Mouse (Mus musculus) heart, embryonic 15.5 days (tissue): ENCODE measurements around the gene Arrb1. TPM values are rescaled to one million over a fixed set of nuclear protein-coding genes. Genes with fewer than 3 reads are reported as not detected.

ENCODE experiments used
- ATAC-seq: fragments of 200-750 bp; cut with Nextera tagmentation; replicated peaks from 2 replicates; pipeline ENCODE4 v1.8.0; 2017; ENCODE audit warnings: low read depth, moderate TSS enrichment; ENCODE audit not compliant: insufficient number of reproducible peaks, insufficient read depth, low FRiP score
- H3K27ac ChIP-seq: fragments of 300-500 bp; sonication (generic); 2 replicates; pipeline ENCODE4 v1.5.1; 2015; ENCODE audit warnings: mild to moderate bottlenecking, inconsistent platforms
- H3K27me3 ChIP-seq: fragments of 300-500 bp; sonication (generic); 2 replicates; pipeline ENCODE4 v1.6.1; 2015; ENCODE audit warnings: inconsistent platforms
- H3K36me3 ChIP-seq: fragments of 300-500 bp; sonication (generic); 2 replicates; pipeline ENCODE4 v1.6.1; 2015; ENCODE audit warnings: mild to moderate bottlenecking, inconsistent platforms
- H3K4me1 ChIP-seq: fragments of 300-500 bp; sonication (generic); replicated peaks from 2 replicates; pipeline ENCODE4 v1.6.1; 2015; ENCODE audit warnings: inconsistent platforms
- H3K4me2 ChIP-seq: fragments of 300-500 bp; sonication (generic); 2 replicates; pipeline ENCODE4 v1.6.1; 2015; ENCODE audit warnings: inconsistent platforms, mild to moderate bottlenecking, moderate library complexity
- H3K4me3 ChIP-seq: fragments of 300-500 bp; sonication (generic); 2 replicates; pipeline ENCODE4 v1.5.1; 2015; ENCODE audit warnings: mild to moderate bottlenecking, inconsistent platforms
- H3K9ac ChIP-seq: fragments of 300-500 bp; sonication (generic); 2 replicates; pipeline ENCODE4 v1.6.1; 2015; ENCODE audit warnings: mild to moderate bottlenecking, inconsistent platforms
- H3K9me3 ChIP-seq: fragments of 300-500 bp; sonication (generic); replicated peaks from 2 replicates; pipeline ENCODE4 v1.6.1; 2016; ENCODE audit warnings: inconsistent platforms
- WGBS: fragments of 180-500 bp; shearing (Covaris S2); methylation state at CpG from one replicate; pipeline ENCODE4 v1.1.7; 2015; ENCODE audit warnings: mixed read lengths; 5-methylcytosine and 5-hydroxymethylcytosine counted together
- microRNA counts: library from miRNA; unstranded; fragments of <30 nt; microRNA quantifications from one replicate; lab custom pipeline; 2016
- microRNA-seq: library from miRNA; unstranded; fragments of <30 nt; microRNA quantifications from one replicate; pipeline ENCODE4, GENCODE M21; 2016
- polyA plus RNA-seq: library from polyadenylated mRNA; unstranded; fragments of >200 nt; fragmentation: Nextera tagmentation; extraction: Ambion mirVana; gene quantifications from 2 replicates; pipeline ENCODE4 v1.2.1, GENCODE M21; 2015

The Arrb1 gene
- polyA plus RNA-seq, 1 experiment from 2014 or later: 4.7 TPM

- no peak for ATAC-seq
- Histone ChIP-seq H3K27me3 (peaks cover 55% of the 10 kb centered on the region), H3K4me2 (no peak overlapping the region), H3K9me3 (no peaks in the 10 kb centered on the region), H3K27ac (no peak overlapping the region), H3K36me3 (no peaks in the 10 kb centered on the region), H3K4me3 (no peak overlapping the region), H3K4me1 (no peaks in the 10 kb centered on the region), H3K9ac (no peak overlapping the region)
- WGBS: 64% methylated on average over 8 of the region's 8 CpGs
Observed at GRCm38 (mm10) chr7:99633966-99634665, 98.8 kb downstream of the Arrb1 start.

DNA sequence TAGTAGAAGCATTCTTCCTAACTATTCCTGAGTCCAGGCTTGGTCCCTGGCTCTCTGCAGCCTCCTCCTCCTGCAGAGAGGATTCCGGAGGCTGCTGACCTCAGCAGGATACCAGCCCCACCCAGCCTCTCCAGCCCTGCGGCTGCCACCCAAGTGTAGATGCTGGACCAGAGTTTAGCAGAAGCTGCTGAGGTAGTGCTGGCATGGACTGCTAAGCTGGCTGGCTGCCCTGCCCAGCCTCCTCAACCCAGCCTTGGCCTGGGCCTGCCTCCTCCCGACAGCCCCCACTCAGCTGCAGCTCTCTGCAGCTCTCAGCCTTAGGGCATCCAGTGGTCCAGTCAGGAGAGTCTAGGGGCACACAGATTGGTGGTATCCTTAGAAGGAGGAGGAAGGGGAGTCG, 106.0 kb downstream of the Arrb1 start:
- ATAC-seq: no peak
- Histone ChIP-seq H3K27ac (no peak overlapping the region), H3K36me3 (no peaks in the 10 kb centered on the region), H3K27me3 (peaks cover 29% of the 10 kb centered on the region), H3K4me2 (no peak overlapping the region), H3K4me1 (peaks cover 2% of the 10 kb centered on the region; the same call in 1 of the 2 replicates), H3K4me3 (no peak overlapping the region), H3K9me3 (no peaks in the 10 kb centered on the region), H3K9ac (no peak overlapping the region)
- WGBS: 37% methylated on average over 4 of the region's 4 CpGs

DNA sequence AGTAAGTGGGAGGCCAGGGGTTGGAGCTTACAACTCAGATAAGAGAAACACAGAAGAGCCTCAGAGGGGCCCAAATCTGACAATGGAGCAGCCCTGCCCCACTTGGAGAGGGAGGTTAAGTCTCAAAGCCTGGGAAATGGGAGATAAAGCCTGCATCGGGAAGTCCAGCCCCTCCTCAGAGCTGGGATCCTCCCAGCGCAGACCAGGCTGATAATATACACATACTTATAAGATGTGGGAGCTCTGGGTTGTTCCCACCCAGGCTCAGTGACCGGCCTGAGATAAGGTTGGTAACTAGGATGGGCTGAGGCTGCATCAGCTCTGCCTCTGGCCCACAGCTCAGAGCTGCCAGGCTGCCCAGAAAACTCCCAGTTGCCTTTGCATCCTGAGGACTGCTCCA, 106.8 kb downstream of the Arrb1 start:
- H3K27ac ChIP-seq: no peak overlapping the region
- no peaks in the 10 kb centered on the region for H3K36me3 ChIP-seq
- H3K4me2 ChIP-seq: no peak overlapping the region
- ATAC-seq: no peak
- peaks cover 24% of the 10 kb centered on the region for H3K27me3 ChIP-seq
- H3K4me3 ChIP-seq: no peak overlapping the region
- 8% methylated on average over 3 of the region's 3 CpGs for WGBS
- no peaks in the 10 kb centered on the region for H3K9me3 ChIP-seq
- peaks cover 2% of the 10 kb centered on the region; the same call in 1 of the 2 replicates for H3K4me1 ChIP-seq
- no peak overlapping the region for H3K9ac ChIP-seq

DNA sequence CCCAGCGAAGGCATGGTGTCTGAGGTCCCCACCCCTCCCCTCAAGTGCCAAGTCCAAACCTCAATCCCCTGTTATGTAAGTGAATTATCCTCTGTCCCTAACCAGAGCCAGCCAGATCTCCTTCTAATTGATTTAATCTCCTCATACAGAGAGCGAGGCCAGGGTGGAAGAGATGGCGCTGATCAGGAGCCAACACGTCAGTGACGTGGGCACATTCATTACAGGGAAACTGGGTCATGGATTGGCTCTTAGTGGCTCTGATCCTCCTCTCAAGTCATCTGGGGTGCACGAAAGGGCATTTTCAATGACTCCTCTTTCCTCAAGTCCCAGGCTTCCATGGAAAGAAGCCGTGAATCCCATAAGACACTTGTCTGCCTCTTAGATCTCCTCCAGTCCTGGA, 109.4 kb downstream of the Arrb1 start:
- no peaks in the 10 kb centered on the region for H3K9me3 ChIP-seq
- no peak overlapping the region for H3K27ac ChIP-seq
- no peak for ATAC-seq
- no peak overlapping the region for H3K4me2 ChIP-seq
- WGBS: 77% methylated on average over 7 of the region's 7 CpGs
- H3K4me1 ChIP-seq: peaks cover 2% of the 10 kb centered on the region; the same call in 1 of the 2 replicates
- no peak overlapping the region for H3K4me3 ChIP-seq
- no peak overlapping the region for H3K9ac ChIP-seq
- peaks cover 24% of the 10 kb centered on the region for H3K27me3 ChIP-seq
- no peaks in the 10 kb centered on the region for H3K36me3 ChIP-seq

DNA sequence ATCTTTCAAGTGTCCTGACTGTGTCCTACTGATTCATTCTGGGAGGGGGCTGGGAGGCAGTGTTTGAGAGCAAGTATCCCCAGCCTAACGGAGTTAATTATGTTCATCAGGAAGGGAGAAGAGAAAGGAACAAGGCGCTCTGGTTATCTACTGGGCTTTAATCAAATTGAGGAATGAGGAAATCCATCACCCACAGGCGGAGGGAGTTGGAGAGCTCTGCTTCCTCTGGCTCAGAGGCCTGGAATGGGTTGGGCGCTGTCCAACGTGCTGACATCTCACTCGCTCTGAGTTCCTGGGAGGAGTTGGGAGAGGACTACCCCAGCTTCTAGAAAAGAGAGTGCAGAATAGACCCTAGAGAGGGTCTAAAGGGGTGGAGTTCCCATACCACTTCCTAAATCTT, 113.4 kb downstream of the Arrb1 start:
- no peak overlapping the region for H3K4me2 ChIP-seq
- WGBS: 2% methylated on average over 6 of the region's 6 CpGs
- no peak for ATAC-seq

GRCm38 (mm10) chr7:99649585-99649984, 114.3 kb downstream of the Arrb1 start:
- H3K4me1 ChIP-seq: no peaks in the 10 kb centered on the region; the same call in 1 of the 2 replicates
- no peak for ATAC-seq
- no peak overlapping the region for H3K4me3 ChIP-seq
- H3K4me2 ChIP-seq: no peak overlapping the region
- H3K36me3 ChIP-seq: no peaks in the 10 kb centered on the region
- no peak overlapping the region for H3K27ac ChIP-seq
- no peak overlapping the region for H3K9ac ChIP-seq
- H3K27me3 ChIP-seq: peaks cover 22% of the 10 kb centered on the region
- H3K9me3 ChIP-seq: no peaks in the 10 kb centered on the region
- WGBS: 55% methylated on average over 4 of the region's 4 CpGs

More for the DNA sequence above, 113.4 kb downstream of the Arrb1 start:
- Histone ChIP-seq H3K4me3 (no peak overlapping the region), H3K4me1 (no peaks in the 10 kb centered on the region; the same call in 1 of the 2 replicates), H3K27me3 (peaks cover 19% of the 10 kb centered on the region; the same call in 1 of the 2 replicates), H3K27ac (no peak overlapping the region), H3K36me3 (no peaks in the 10 kb centered on the region), H3K9ac (no peak overlapping the region), H3K9me3 (no peaks in the 10 kb centered on the region)

GRCm38 (mm10) chr7:99654244-99654643, 119.0 kb downstream of the Arrb1 start:
- no peaks in the 10 kb centered on the region for H3K4me1 ChIP-seq
- H3K27me3 ChIP-seq: peaks cover 41% of the 10 kb centered on the region
- 54% methylated on average over 11 of the region's 11 CpGs for WGBS
- H3K9me3 ChIP-seq: no peaks in the 10 kb centered on the region
- no peaks in the 10 kb centered on the region for H3K36me3 ChIP-seq
- ATAC-seq: no peak
- H3K9ac ChIP-seq: no peak overlapping the region
- H3K4me2 ChIP-seq: no peak overlapping the region
- no peak overlapping the region for H3K4me3 ChIP-seq
- no peak overlapping the region for H3K27ac ChIP-seq

MicroRNA genes within 50 kb of the gene (microRNA counts, 519-probe panel; counts per million panel counts)
- microRNA mmu-miR-326 (lab: Ali Mortazavi, UCI): 1,728 counts per million, percentile 12 among the panel's probes with 10 or more counts

Small RNA genes lying within 50 kb of the gene (microRNA-seq; reads per million reads assigned to microRNA genes)
- 23.3 reads per million, percentile 35 among the genes with 10 or more reads in this experiment for gene Mir326

Other genes with a start within 250 kb of the Arrb1 start
- gene Serpinh1, start 182.2 kb upstream of the Arrb1 start, polyA plus RNA-seq: 1,031 and 1,221 TPM in 2 replicates
- 20.8 and 26.1 TPM in 2 replicates for gene Gdpd5, start 154.1 kb upstream of the Arrb1 start, polyA plus RNA-seq
- 0.63 and 0.73 TPM in 2 replicates for gene Klhl35, start 69.5 kb upstream of the Arrb1 start, polyA plus RNA-seq
- gene Rps3, start 51.7 kb upstream of the Arrb1 start, polyA plus RNA-seq: 437 and 490 TPM in 2 replicates
- 2.1 and 3.3 TPM in 2 replicates for gene Tpbgl, start 91.6 kb downstream of the Arrb1 start, polyA plus RNA-seq
- 2.0 and 4.0 TPM in 2 replicates for gene Slco2b1, start 175.9 kb downstream of the Arrb1 start, polyA plus RNA-seq
- not detected in 2 replicates for gene Olfr520, start 194.8 kb downstream of the Arrb1 start, polyA plus RNA-seq
- gene Olfr521, start 228.0 kb downstream of the Arrb1 start, polyA plus RNA-seq: not detected in 2 replicates